Comparison of ENCODE assay signal across 37 mouse cellular contexts in genomic region chr11:32868619-32869383, GRCm38 (mm10). TPM values are rescaled to one million over a fixed set of nuclear protein-coding genes. Genes with fewer than 3 reads are reported as not detected.
DNase-seq lines count a peak whose midpoint lies in the region; ATAC-seq and TF ChIP-seq lines count a peak whose summit lies in the region.
"Had no signal": no experiment of that assay in that cellular context is flagged by ENCODE, and none has a peak within 500 bp of the region (broad histone marks: within the 10 kb centered on the region; RNA-seq: fewer than 3 reads in every experiment).

No protein-coding gene starts in this region.

- TF ChIP-seq EP300 in CH12.LX (IDR thresholded peaks at IDR 0.05; ENCODE audit: low read length) = no peak

- dilution Hi-C loops in CH12.LX (cut with MboI; ENCODE audit: extremely low pct_ligation_motif_present, extremely low pct_unique_long_range_greater_than_20kb, low sequenced_read_pairs) = no loop called here

- peak; percentile 41 for TF ChIP-seq RAD21 in CH12.LX (IDR thresholded peaks at IDR 0.05; ENCODE audit: low read depth, low read length)

- no peak for TF ChIP-seq POLR2A in CH12.LX (IDR thresholded peaks at IDR 0.05; ENCODE audit: low read depth, low read length)

- DNase-seq in adrenal gland, postnatal 14 days = peak; percentile 64
- no peak for DNase-seq in adrenal gland, adult 8-10 months
- no peak for DNase-seq in layer of hippocampus, adult 2 months (ENCODE audit: low spot score in 2 of 2)
- no peak for DNase-seq in layer of hippocampus, postnatal 10 days (ENCODE audit: low spot score in 2 of 2)
- no peak for DNase-seq in CH12.LX (ENCODE audit: extremely low read depth)
- peak; percentile 39 for DNase-seq in fat pad, adult 2 months (ENCODE audit: extremely low read depth, low read depth, low spot score)
- DNase-seq in thymus, postnatal 14 days = no peak
- DNase-seq: cerebellum, adult 18-20 months; forebrain, postnatal 0 days; heart, postnatal 4 days; kidney, adult 8-10 months; kidney, postnatal 14 days; lung, embryonic 14.5 days; retina, postnatal 1 day; right cerebral cortex, postnatal 25 days; thymus, postnatal 4 days had no signal

- H3K4me2 ChIP-seq in CH12.LX (ENCODE audit: insufficient read depth, low read depth, poor library complexity, severe bottlenecking) = no peak overlapping the region
- H3K4me2 ChIP-seq in midbrain, embryonic 16.5 days (ENCODE audit: low read length) = no peak overlapping the region
- H3K4me2 ChIP-seq: hindbrain, embryonic 14.5 days; limb, embryonic 13.5 days; liver, embryonic 12.5 days; lung, embryonic 14.5 days; midbrain, embryonic 13.5 days; neural tube, embryonic 13.5 days had no signal

- ATAC-seq in midbrain, embryonic 16.5 days = no peak
- ATAC-seq: CD4-positive, CD25-positive, alpha-beta regulatory T cell, adult 4 months; forebrain, postnatal 0 days; liver, embryonic 12.5 days; midbrain, embryonic 13.5 days; Patski had no signal

- H3K4me1 ChIP-seq in CH12.LX (ENCODE audit: control insufficient read depth in 1 of 2, insufficient read depth in 2 of 2) = peaks cover 4 to 6% of the 10 kb centered on the region in 2 experiments; a peak in 3 of 4 replicates
- H3K4me1 ChIP-seq in midbrain, embryonic 16.5 days (ENCODE audit: control insufficient read depth, insufficient read depth, low read length) = no peaks in the 10 kb centered on the region
- H3K4me1 ChIP-seq: heart, embryonic 10.5 days; liver, embryonic 12.5 days had no signal

- H3K9me3 ChIP-seq in CH12.LX (replicated peaks; ENCODE audit: low read length) = peaks cover 7% of the 10 kb centered on the region
- no peaks in the 10 kb centered on the region for H3K9me3 ChIP-seq in midbrain, embryonic 16.5 days (replicated peaks; ENCODE audit: control insufficient read depth, low read length, poor library complexity, severe bottlenecking)
- H3K9me3 ChIP-seq: limb, embryonic 13.5 days; midbrain, embryonic 13.5 days; neural tube, embryonic 13.5 days had no signal

- no peak overlapping the region for H3K4me3 ChIP-seq in layer of hippocampus, adult 2 months
- no peak overlapping the region for H3K4me3 ChIP-seq in CH12.LX (replicated peaks in 1 of 3; ENCODE audit: low read depth in 2 of 3, low read length in 2 of 3, poor library complexity in 1 of 3)
- H3K4me3 ChIP-seq in midbrain, embryonic 16.5 days (ENCODE audit: low read depth, low read length) = no peak overlapping the region
- H3K4me3 ChIP-seq: heart, embryonic 10.5 days; limb, embryonic 13.5 days; liver, embryonic 12.5 days; midbrain, embryonic 13.5 days; myocyte; neural tube, embryonic 13.5 days had no signal

- H3K9ac ChIP-seq in CH12.LX (ENCODE audit: insufficient read depth, low read depth) = no peak overlapping the region
- no peak overlapping the region for H3K9ac ChIP-seq in midbrain, embryonic 16.5 days (ENCODE audit: low read depth, low read length)
- H3K9ac ChIP-seq: forebrain, postnatal 0 days; hindbrain, embryonic 14.5 days; limb, embryonic 13.5 days; liver, embryonic 12.5 days; lung, embryonic 14.5 days; midbrain, embryonic 13.5 days; neural tube, embryonic 13.5 days had no signal

- peak; percentile 66 for TF ChIP-seq CTCF in layer of hippocampus, adult 2 months (conservative IDR thresholded peaks at IDR 0.05)
- peak in 1 of 2 experiments; percentile 29; a peak in 2 of 4 replicates for TF ChIP-seq CTCF in CH12.LX (conservative IDR thresholded peaks at IDR 0.05 in 1 of 2, IDR thresholded peaks at IDR 0.05 in 1 of 2; ENCODE audit: low read depth in 2 of 2, low read length in 2 of 2)

- H3K27ac ChIP-seq in layer of hippocampus, adult 2 months = no peak overlapping the region
- H3K27ac ChIP-seq in CH12.LX (ENCODE audit: insufficient read depth, low read depth) = no peak overlapping the region
- H3K27ac ChIP-seq in midbrain, embryonic 16.5 days (ENCODE audit: low read length) = no peak overlapping the region
- H3K27ac ChIP-seq: heart, embryonic 10.5 days; hindbrain, embryonic 14.5 days; limb, embryonic 13.5 days; liver, embryonic 12.5 days; midbrain, embryonic 13.5 days; neural tube, embryonic 13.5 days had no signal

- WGBS in midbrain, embryonic 16.5 days = 85% methylated on average over 10 of the region's 10 CpGs

- no peaks in the 10 kb centered on the region for H3K36me3 ChIP-seq in CH12.LX (replicated peaks in 1 of 2; ENCODE audit: control insufficient read depth in 1 of 2, insufficient read depth in 1 of 2, low read length in 1 of 2)
- H3K36me3 ChIP-seq in midbrain, embryonic 16.5 days (ENCODE audit: control insufficient read depth, insufficient read depth, low read length) = no peaks in the 10 kb centered on the region
- H3K36me3 ChIP-seq: heart, embryonic 10.5 days; limb, embryonic 13.5 days; liver, embryonic 12.5 days; midbrain, embryonic 13.5 days; neural tube, embryonic 13.5 days had no signal

- no peaks in the 10 kb centered on the region for H3K79me2 ChIP-seq in CH12.LX (replicated peaks; ENCODE audit: control insufficient read depth, extremely low read depth, insufficient read depth, poor library complexity, severe bottlenecking)

- in situ Hi-C loops in CH12.LX (cut with MboI; ENCODE audit: low pct_ligation_motif_present, low pct_unique_long_range_greater_than_20kb, low sequenced_read_pairs) = no loop called here

- peaks cover 36% of the 10 kb centered on the region for H3K27me3 ChIP-seq in CH12.LX (replicated peaks)
- H3K27me3 ChIP-seq in midbrain, embryonic 16.5 days (ENCODE audit: control insufficient read depth, insufficient read depth, low read depth, low read length) = no peaks in the 10 kb centered on the region
- H3K27me3 ChIP-seq: liver, embryonic 12.5 days; midbrain, embryonic 13.5 days; neural tube, embryonic 13.5 days had no signal

TF ChIP-seq in CH12.LX, 34 proteins besides CTCF, POLR2A, EP300 and RAD21:
- no peak for TF ChIP-seq POLR2AphosphoS2 (IDR thresholded peaks at IDR 0.05; ENCODE audit: low read depth, low read length)
- peak; percentile 19; the same call in 1 of the 2 replicates for TF ChIP-seq SMC3 (IDR thresholded peaks at IDR 0.05; ENCODE audit: low read depth, low read length)

RNA-seq across cellular contexts. Expression of gene Smim23, which starts 44.4 kb away (rescaled TPM):
- not detected in 2 replicates for total RNA-seq in adrenal gland, postnatal 14 days (2021)
- total RNA-seq in adrenal gland, adult 8-10 months (2022) = not detected
- total RNA-seq in layer of hippocampus, adult 2 months (2021) = not detected
- total RNA-seq in layer of hippocampus, postnatal 10 days (2021) = not detected
- total RNA-seq in CH12.LX (2012; rRNA removed) (not detected in 2 replicates), CH12.LX (2014; rRNA removed) (not detected in 2 replicates)
- not detected in 2 replicates for polyA plus RNA-seq in CH12.LX (2012; ENCODE audit: insufficient read length, low read depth)
- not detected in 2 replicates for polyA plus RNA-seq in midbrain, embryonic 16.5 days (2015; fragmentation: Nextera tagmentation; extraction: Ambion mirVana)
- total RNA-seq: adrenal gland, postnatal 4 days; ES-E14; forebrain, postnatal 0 days; granulocyte monocyte progenitor cell, adult 5-6 weeks; heart, postnatal 4 days; layer of hippocampus, adult 18-20 months; left cerebral cortex, adult 18-20 months; left cerebral cortex, postnatal 25 days; megakaryocyte, adult 5-6 weeks had no signal
- polyA plus RNA-seq: CD4-positive, CD25-positive, alpha-beta regulatory T cell, adult 4 months; embryonic facial prominence, embryonic 14.5 days; forebrain, postnatal 0 days; heart, embryonic 10.5 days; heart, embryonic 16.5 days; hindbrain, embryonic 14.5 days; intestine, embryonic 14.5 days; limb, embryonic 13.5 days; liver, embryonic 12.5 days; lung, embryonic 14.5 days; midbrain, embryonic 13.5 days; myocyte; neural tube, embryonic 13.5 days; Patski; spleen, adult 2 months had no signal

Comparison
In these comparisons a context has a peak if more than half of its experiments do, and no peak if none do; other contexts are left out.
1. DNase-seq: peak in adrenal gland, postnatal 14 days (single experiment) and fat pad, adult 2 months (single experiment); none in adrenal gland, adult 8-10 months (single experiment), layer of hippocampus, adult 2 months (0 of 2), layer of hippocampus, postnatal 10 days (0 of 2), CH12.LX (single experiment) and thymus, postnatal 14 days (single experiment).